Mouse (Mus musculus) hindbrain, postnatal 0 days (tissue): ENCODE measurements around the gene Ugt1a10. TPM values are rescaled to one million over a fixed set of nuclear protein-coding genes. Genes with fewer than 3 reads are reported as not detected.
A peak's percentile ranks its signal among the peaks of the same experiment; 100 is the strongest.
"Not testable (repeated sequence)": the region's sequence is repeated elsewhere in the genome, so short reads cannot be mapped to it uniquely, and the experiment has no call there.

Source experiments
- ATAC-seq: fragments of 200-750 bp; cut with Nextera tagmentation; 2 replicates; pipeline ENCODE4 v1.8.0; 2017; ENCODE audit warnings: mild to moderate bottlenecking, moderate TSS enrichment, moderate library complexity
- DNase-seq: peaks from one replicate; pipeline ENCODE4 v3.0.0-alpha.2; 2015; ENCODE audit warnings: low spot score
- H3K27ac ChIP-seq: fragments of 300-500 bp; sonication (generic); 2 replicates; pipeline ENCODE4 v1.5.1; 2014; ENCODE audit warnings: mild to moderate bottlenecking
- H3K27me3 ChIP-seq: fragments of 300-500 bp; sonication (generic); 2 replicates; pipeline ENCODE4 v1.6.1; 2014; ENCODE audit warnings: low read length, mixed read lengths; ENCODE audit not compliant: insufficient read depth
- H3K36me3 ChIP-seq: fragments of 300-500 bp; sonication (generic); 2 replicates; pipeline ENCODE4 v1.6.1; 2014; ENCODE audit warnings: low read length, mixed read lengths; ENCODE audit not compliant: insufficient read depth
- H3K4me1 ChIP-seq: fragments of 300-500 bp; sonication (generic); 2 replicates; pipeline ENCODE4 v1.6.1; 2014; ENCODE audit warnings: antibody characterized with exemption, low read length, mixed read lengths; ENCODE audit not compliant: insufficient read depth
- H3K4me2 ChIP-seq: fragments of 300-500 bp; sonication (generic); 2 replicates; pipeline ENCODE4 v1.6.1; 2014; ENCODE audit warnings: low read depth, mild to moderate bottlenecking, low read length, moderate library complexity, mixed read lengths
- H3K4me3 ChIP-seq: fragments of 300-500 bp; sonication (generic); 2 replicates; pipeline ENCODE4 v1.5.1; 2014; ENCODE audit warnings: low read length
- H3K9ac ChIP-seq: fragments of 300-500 bp; sonication (generic); replicated peaks from 2 replicates; pipeline ENCODE4 v1.6.1; 2014; ENCODE audit warnings: mild to moderate bottlenecking, low read length, moderate library complexity, mixed read lengths
- H3K9me3 ChIP-seq: fragments of 300-500 bp; sonication (generic); 2 replicates; pipeline ENCODE4 v1.6.1; 2016; ENCODE audit warnings: low read length, mixed read lengths
- CTCF ChIP-seq: IDR thresholded peaks from 2 replicates; pipeline ENCODE4 v1.5.1; 2016; ENCODE audit warnings: antibody characterized with exemption, control low read depth, low read depth
- WGBS: fragments of 180-500 bp; shearing (Covaris S2); extraction: QIAGEN DNeasy Blood & Tissue Kit; methylation state at CpG from one replicate; pipeline ENCODE4 v1.1.7; 2014; 5-methylcytosine and 5-hydroxymethylcytosine counted together
- polyA plus RNA-seq: library from polyadenylated mRNA; unstranded; fragments of >200 nt; fragmentation: Nextera tagmentation; extraction: Ambion mirVana; gene quantifications from 2 replicates; pipeline ENCODE4 v1.2.1, GENCODE M21; 2015
- total RNA-seq: library from RNA; depleted of rRNA; stranded (reverse); fragments of >200 nt; gene quantifications from 2 replicates; pipeline ENCODE4 v1.2.3, GENCODE M21; 2014

Ugt1a10 gene
- total and polyA plus RNA-seq, 2 experiments from 2014 or later, result not detected

DNA sequence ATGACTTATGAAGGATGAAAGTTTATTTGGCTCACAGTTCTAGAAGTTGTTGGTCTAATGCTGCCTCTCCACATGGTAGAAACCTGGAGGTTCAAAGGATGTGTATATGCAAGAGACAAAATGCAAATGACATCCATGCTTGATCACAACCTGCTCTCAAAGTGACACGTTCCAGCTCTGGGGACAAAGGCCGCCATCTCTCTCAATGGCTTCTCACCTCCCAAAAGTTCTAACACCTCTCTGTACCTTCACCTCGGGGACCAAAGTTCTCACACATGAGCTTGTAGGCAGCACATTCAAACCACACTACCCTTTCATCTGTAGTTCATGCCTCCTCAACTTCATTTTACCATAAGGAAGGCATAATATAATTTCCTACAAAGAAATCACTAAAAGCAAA is 162.4 kb downstream of the Ugt1a10 start:
- H3K4me1 ChIP-seq, result no peaks in the 10 kb centered on the region
- no peaks in the 10 kb centered on the region for H3K27me3 ChIP-seq
- peaks cover 52% of the 10 kb centered on the region for H3K9me3 ChIP-seq
- H3K4me2 ChIP-seq, result no peak overlapping the region
- 46% methylated on average over 3 of the region's 3 CpGs for WGBS
- no peak overlapping the region for H3K9ac ChIP-seq
- DNase-seq, result peak; percentile 10
- no peak overlapping the region for H3K27ac ChIP-seq
- ATAC-seq, result no peak
- H3K4me3 ChIP-seq, result no peak overlapping the region
- TF ChIP-seq CTCF, result no peak
- H3K36me3 ChIP-seq, result no peaks in the 10 kb centered on the region

DNA sequence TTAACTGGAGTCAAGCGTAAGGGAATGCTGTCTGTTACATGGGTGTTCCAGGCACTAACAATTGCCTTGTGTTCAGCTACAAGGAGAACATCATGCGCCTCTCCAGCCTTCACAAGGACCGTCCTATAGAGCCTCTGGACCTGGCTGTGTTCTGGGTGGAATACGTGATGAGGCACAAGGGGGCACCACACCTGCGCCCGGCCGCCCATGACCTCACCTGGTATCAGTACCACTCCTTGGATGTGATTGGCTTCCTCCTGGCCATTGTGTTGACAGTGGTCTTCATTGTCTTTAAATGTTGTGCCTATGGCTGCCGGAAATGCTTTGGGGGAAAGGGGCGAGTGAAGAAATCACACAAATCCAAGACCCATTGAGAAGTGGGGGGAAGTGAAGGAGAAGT is 162.9 kb downstream of the Ugt1a10 start:
- ATAC-seq (no peak), DNase-seq (no peak)
- Histone ChIP-seq H3K4me3 (no peak overlapping the region), H3K9ac (no peak overlapping the region), H3K27ac (no peak overlapping the region), H3K27me3 (no peaks in the 10 kb centered on the region), H3K36me3 (no peaks in the 10 kb centered on the region), H3K4me1 (no peaks in the 10 kb centered on the region), H3K9me3 (peaks cover 47% of the 10 kb centered on the region), H3K4me2 (no peak overlapping the region)
- WGBS, result 75% methylated on average over 9 of the region's 9 CpGs
- TF ChIP-seq CTCF, result no peak

DNA sequence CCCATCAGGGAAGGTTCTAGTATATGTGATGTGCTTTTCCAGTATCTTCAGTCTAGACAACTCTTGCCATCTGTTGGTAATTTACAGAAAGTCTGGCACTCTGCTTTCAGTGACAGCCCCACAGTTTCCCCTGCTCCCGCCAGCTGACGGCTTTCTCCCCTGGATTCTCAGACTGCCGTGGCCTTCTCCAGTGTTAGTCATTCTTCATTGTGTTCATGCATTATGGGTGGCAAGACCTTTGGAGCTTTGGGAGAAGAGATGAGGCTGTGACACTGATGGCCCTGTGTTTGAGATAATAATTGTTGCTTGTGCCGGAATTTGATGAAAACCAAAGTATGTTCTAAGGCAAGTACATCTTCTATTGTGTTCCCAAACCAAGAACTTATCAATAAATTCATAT is 163.4 kb downstream of the Ugt1a10 start:
- H3K4me3 ChIP-seq, result no peak overlapping the region
- H3K9ac ChIP-seq, result no peak overlapping the region
- DNase-seq (no peak), ATAC-seq (no peak)
- no peaks in the 10 kb centered on the region for H3K36me3 ChIP-seq
- no peaks in the 10 kb centered on the region for H3K27me3 ChIP-seq
- WGBS, result 49% methylated on average over 4 of the region's 4 CpGs
- no peak overlapping the region for H3K27ac ChIP-seq
- no peak for TF ChIP-seq CTCF
- peaks cover 42% of the 10 kb centered on the region for H3K9me3 ChIP-seq
- no peak overlapping the region for H3K4me2 ChIP-seq
- H3K4me1 ChIP-seq, result no peaks in the 10 kb centered on the region

DNA sequence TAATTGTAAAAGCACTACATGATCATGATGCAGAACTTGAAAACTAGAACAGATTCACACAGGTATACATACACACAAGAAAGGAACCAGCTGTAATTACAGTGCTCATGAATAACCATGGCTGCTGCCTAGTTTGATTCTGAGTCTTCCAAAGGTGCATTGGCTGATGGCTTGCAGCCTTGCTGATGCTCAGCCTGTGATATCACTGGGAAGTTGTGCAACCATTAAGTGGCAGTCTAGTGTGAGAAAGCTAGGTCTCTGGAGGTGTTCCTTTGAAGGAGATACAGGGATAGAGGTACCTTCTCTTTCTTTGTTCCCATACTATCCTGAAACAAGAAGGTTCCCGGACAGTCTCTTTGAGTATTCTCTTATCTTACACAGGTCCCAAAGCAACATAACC is 163.9 kb downstream of the Ugt1a10 start:
- Histone ChIP-seq H3K27me3 (no peaks in the 10 kb centered on the region), H3K36me3 (no peaks in the 10 kb centered on the region), H3K4me1 (no peaks in the 10 kb centered on the region), H3K27ac (no peak overlapping the region), H3K4me3 (no peak overlapping the region), H3K9ac (no peak overlapping the region), H3K9me3 (peaks cover 37% of the 10 kb centered on the region), H3K4me2 (no peak overlapping the region)
- DNase-seq (no peak), ATAC-seq (no peak)
- 20% methylated on average over 1 of the region's 1 CpGs for WGBS
- TF ChIP-seq CTCF, result no peak

DNA sequence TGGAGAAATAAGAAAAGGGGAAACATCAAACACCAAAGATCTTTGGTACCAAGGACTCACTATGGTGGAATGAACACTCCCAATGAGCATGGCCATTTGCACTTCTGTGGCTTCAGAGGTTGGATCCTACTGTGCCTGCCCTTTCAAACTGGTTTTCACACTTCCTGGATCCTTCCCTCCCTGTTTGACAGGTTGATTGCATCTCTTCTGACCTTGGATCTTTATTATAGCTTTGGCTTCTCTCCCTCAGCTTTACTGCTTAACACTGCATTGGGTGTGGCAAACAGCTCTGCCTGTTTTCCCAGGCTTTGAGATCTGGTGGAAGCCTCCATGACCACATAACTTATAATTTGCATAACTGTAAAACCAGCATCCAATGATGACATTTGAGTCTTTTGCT is 165.1 kb downstream of the Ugt1a10 start:
- Histone ChIP-seq H3K4me3 (no peak overlapping the region), H3K27me3 (no peaks in the 10 kb centered on the region), H3K36me3 (no peaks in the 10 kb centered on the region), H3K27ac (no peak overlapping the region), H3K4me2 (no peak overlapping the region), H3K9ac (no peak overlapping the region), H3K4me1 (no peaks in the 10 kb centered on the region), H3K9me3 (peaks cover 27% of the 10 kb centered on the region)
- no peak for DNase-seq
- TF ChIP-seq CTCF, result no peak
- no peak for ATAC-seq

DNA sequence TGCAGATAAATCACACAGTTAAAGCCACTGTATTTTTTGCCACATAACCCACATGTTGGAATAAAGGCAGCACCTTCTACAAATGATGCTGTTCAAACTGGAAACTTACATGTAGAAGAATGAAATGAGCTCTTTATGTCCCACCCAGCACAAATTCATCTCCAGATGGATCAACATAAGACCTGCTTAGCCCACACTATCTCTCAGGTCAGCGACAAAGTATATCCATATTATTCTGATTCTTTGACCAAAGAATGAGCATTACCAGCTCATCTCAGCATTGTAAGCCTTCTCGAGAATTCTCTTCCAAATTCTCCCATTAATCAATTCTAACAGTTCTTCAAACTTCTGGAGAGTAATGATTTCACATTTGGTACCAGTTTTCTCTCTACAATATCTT is 167.0 kb downstream of the Ugt1a10 start:
- Histone ChIP-seq H3K4me1 (no peaks in the 10 kb centered on the region), H3K4me2 (no peak overlapping the region), H3K9ac (no peak overlapping the region), H3K27ac (no peak overlapping the region), H3K36me3 (no peaks in the 10 kb centered on the region), H3K4me3 (no peak overlapping the region), H3K27me3 (no peaks in the 10 kb centered on the region), H3K9me3 (peaks cover 29% of the 10 kb centered on the region)
- 50% methylated on average over 2 of the region's 2 CpGs for WGBS
- TF ChIP-seq CTCF, result no peak
- ATAC-seq (no peak), DNase-seq (no peak)

DNA sequence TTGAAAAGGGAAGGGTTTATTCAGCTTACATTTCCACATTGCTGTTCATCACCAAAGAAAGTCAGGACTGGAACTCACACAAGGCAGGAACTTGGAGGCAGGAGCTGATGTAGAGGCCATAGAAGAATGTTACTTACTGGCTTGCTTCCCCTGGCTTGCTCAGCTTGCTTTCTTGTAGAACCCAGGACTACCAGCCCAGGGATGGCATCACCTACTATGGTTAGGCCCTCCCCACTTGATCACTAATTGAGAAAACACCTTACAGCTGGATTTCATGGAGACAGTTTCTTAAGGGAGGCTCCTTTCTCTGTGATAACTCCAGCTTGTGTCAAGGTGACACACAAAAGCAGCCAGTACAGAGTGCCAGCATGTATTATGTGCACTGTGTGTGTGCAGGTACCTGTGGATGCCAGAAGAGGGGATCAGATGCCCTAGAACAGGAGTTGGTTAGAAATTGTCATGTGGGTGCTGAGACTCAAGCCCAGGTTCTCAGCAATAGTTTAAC is 167.9 kb downstream of the Ugt1a10 start:
- not testable (repeated sequence) for H3K27ac ChIP-seq, DNase-seq, H3K4me1 ChIP-seq, H3K9ac ChIP-seq, H3K4me3 ChIP-seq, H3K36me3 ChIP-seq, ATAC-seq, H3K27me3 ChIP-seq, H3K4me2 ChIP-seq
- H3K9me3 ChIP-seq, result peaks cover 32% of the 10 kb centered on the region
